ENCODE assay signal across 8 mouse cellular contexts in the genomic region with DNA sequence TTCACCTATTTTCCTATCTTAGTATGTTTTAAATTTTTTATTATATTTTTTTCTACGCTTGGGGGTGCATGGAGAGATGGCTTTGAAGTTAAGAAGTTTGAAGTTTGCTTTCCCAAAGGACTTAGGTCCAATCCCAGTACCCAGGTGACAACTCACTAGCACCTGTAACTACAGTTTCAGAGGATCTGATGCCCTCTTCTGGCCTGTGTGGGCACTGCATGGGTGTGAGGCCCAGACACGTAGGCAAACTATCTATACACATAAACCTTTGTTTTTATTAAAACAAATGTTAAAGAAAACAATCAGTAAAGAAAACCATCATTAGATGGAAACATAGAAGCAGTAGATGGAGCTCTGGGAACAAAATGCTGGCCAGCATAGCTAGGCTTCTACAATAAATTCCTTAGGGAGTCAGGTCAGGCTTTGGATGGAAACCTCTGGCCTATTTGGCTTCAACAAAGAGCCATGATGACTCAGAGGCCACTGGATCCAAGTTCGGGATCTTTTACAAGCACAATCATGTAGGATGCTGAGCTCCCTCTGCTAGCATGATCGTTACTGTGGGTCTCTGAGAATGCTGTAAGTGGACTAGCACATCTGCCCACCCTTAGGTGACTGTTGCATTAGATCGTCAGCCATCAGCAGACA. TPM values are rescaled to one million over a fixed set of nuclear protein-coding genes. Genes with fewer than 3 reads are reported as not detected.
DNase-seq lines count a peak whose midpoint lies in the region; ATAC-seq and TF ChIP-seq lines count a peak whose summit lies in the region.
"Had no signal": no experiment of that assay in that cellular context is flagged by ENCODE, and none has a peak within 500 bp of the region (broad histone marks: within the 10 kb centered on the region; RNA-seq: fewer than 3 reads in every experiment).

No protein-coding gene starts in this region.

- intact Hi-C loops in heart, postnatal 25 days (cut with DNase I) = no loop called here

- H3K36me3 ChIP-seq in liver, embryonic 12.5 days = no peaks in the 10 kb centered on the region
- H3K36me3 ChIP-seq in stomach, postnatal 0 days (ENCODE audit: control insufficient read depth, insufficient read depth, low read length) = no peaks in the 10 kb centered on the region

- no peak overlapping the region for H3K4me3 ChIP-seq in liver, embryonic 12.5 days
- no peak overlapping the region for H3K4me3 ChIP-seq in brown adipose tissue, adult 24 weeks (ENCODE audit: insufficient read depth, low read depth, low read length)
- H3K4me3 ChIP-seq in stomach, postnatal 0 days (ENCODE audit: low read depth, low read length) = no peak overlapping the region
- H3K4me3 ChIP-seq: erythroblast, embryonic 14.5 days had no signal

- no peak overlapping the region for H3K4me2 ChIP-seq in liver, embryonic 12.5 days
- no peak overlapping the region for H3K4me2 ChIP-seq in stomach, postnatal 0 days (replicated peaks; ENCODE audit: low read depth)

- WGBS in liver, embryonic 12.5 days (ENCODE audit: insufficient replicate concordance) = 63% methylated on average over 5 of the region's 5 CpGs
- 73% methylated on average over 5 of the region's 5 CpGs for WGBS in stomach, postnatal 0 days

- DNase-seq in liver (peak; percentile 53), NIH3T3 (ENCODE audit: low read depth) (peak; percentile 32)
- DNase-seq in heart, postnatal 25 days (ENCODE audit: low spot score) = peak; percentile 13
- DNase-seq in stomach, postnatal 0 days (ENCODE audit: low spot score) = peak; percentile 39
- no peak for DNase-seq in right cerebral cortex, adult 2 months (ENCODE audit: low spot score in 2 of 2)

- peak; percentile 65 for TF ChIP-seq CTCF in stomach, postnatal 0 days (IDR thresholded peaks at IDR 0.05; ENCODE audit: low read depth)

- no peak overlapping the region for H3K9ac ChIP-seq in liver, embryonic 12.5 days
- no peak overlapping the region for H3K9ac ChIP-seq in stomach, postnatal 0 days (ENCODE audit: low read length)

- no peak for ATAC-seq in liver, embryonic 12.5 days
- no peak for ATAC-seq in stomach, postnatal 0 days (ENCODE audit: low FRiP score, low TSS enrichment)

- TF ChIP-seq EP300 in stomach, postnatal 0 days (optimal IDR thresholded peaks at IDR 0.05) = no peak

- no peaks in the 10 kb centered on the region for H3K9me3 ChIP-seq in liver, embryonic 12.5 days (replicated peaks)
- H3K9me3 ChIP-seq in stomach, postnatal 0 days (ENCODE audit: control insufficient read depth, low read length) = no peaks in the 10 kb centered on the region

- no peak overlapping the region for H3K27ac ChIP-seq in liver, embryonic 12.5 days
- peak overlapping the region; percentile 63 for H3K27ac ChIP-seq in brown adipose tissue, adult 24 weeks (replicated peaks; ENCODE audit: low read depth, low read length)
- no peak overlapping the region for H3K27ac ChIP-seq in stomach, postnatal 0 days (replicated peaks)

- no peaks in the 10 kb centered on the region for H3K4me1 ChIP-seq in liver, embryonic 12.5 days
- H3K4me1 ChIP-seq in brown adipose tissue, adult 24 weeks (ENCODE audit: control insufficient read depth, insufficient read depth, insufficient read length, low read length) = no peaks in the 10 kb centered on the region
- no peaks in the 10 kb centered on the region; the same call in 1 of the 2 replicates for H3K4me1 ChIP-seq in stomach, postnatal 0 days (replicated peaks; ENCODE audit: control insufficient read depth, insufficient read depth)

- no peaks in the 10 kb centered on the region for H3K27me3 ChIP-seq in liver, embryonic 12.5 days (replicated peaks)
- H3K27me3 ChIP-seq in stomach, postnatal 0 days (ENCODE audit: control insufficient read depth, insufficient read depth, low read length) = no peaks in the 10 kb centered on the region

RNA-seq across cellular contexts. Expression of a gene that starts 52.2 kb away (rescaled TPM):
- 2.2 and 2.5 TPM in 2 replicates for polyA plus RNA-seq in liver, embryonic 12.5 days (2016; fragmentation: Nextera tagmentation; extraction: Ambion mirVana)
- polyA plus RNA-seq in brown adipose tissue, adult 24 weeks (2012; ENCODE audit: insufficient read depth, insufficient read length, missing spikeins) = 24.6 and 33.8 TPM in 2 replicates
- total RNA-seq in heart, postnatal 25 days (2021) = 1 to 10 TPM; 5.6 to 7.0 TPM
- 0.05 and 0.07 TPM in 2 replicates for polyA plus RNA-seq in stomach, postnatal 0 days (2015; fragmentation: Nextera tagmentation; extraction: Ambion mirVana)
- polyA plus RNA-seq: erythroblast, embryonic 14.5 days had no signal

Comparison
In these comparisons a context has a peak if more than half of its experiments do, and no peak if none do; other contexts are left out.
1. DNase-seq: peak in liver (single experiment), NIH3T3 (single experiment), heart, postnatal 25 days (single experiment) and stomach, postnatal 0 days (single experiment); none in right cerebral cortex, adult 2 months (0 of 2).